Mouse (Mus musculus): ENCODE data around the gene Olfr504. TPM values are rescaled to one million over a fixed set of nuclear protein-coding genes. Genes with fewer than 3 reads are reported as not detected.

Olfr504 gene
- polyA plus RNA-seq (2012; rRNA removed) = not detected in 2 replicates

DNA sequence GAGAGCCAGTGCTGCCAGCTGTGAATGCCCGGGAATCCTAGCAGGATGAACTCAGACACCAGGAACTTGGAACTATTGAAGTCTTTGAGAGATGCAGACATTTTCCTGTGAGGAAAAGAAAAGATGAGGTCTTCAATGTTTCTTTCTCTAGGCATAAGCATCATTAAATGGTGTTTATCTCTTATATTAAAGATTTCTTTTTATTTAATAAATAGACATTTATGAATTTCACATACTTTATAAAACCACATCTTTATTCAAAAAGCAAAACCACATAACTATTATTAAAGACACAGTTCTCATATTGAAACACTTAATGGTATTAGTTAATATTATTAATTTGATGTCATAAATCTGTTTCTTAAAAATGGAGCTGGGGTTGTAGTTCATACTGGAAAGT is at the start of gene Olfr504:
Olfr504 (minus strand) TSS at position 101 of the 400 bp plus-strand sequence.

DNA sequence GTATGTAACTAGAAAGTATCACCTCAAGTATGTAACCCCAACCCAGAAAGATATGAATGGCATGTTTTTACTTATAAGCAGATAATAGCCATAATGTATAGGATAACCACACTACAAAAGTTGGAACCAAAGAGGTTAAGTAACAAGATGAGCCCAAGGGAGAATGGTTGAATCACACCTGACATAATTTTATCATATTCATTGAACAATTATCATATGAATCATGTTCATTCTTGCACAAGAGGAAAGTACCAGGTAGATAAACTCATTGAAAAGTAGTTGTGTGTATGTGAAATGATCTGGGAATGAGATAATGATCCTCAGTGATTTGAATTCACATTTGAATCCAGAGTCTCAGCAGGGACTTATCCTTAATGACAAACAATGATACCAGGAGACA is 44.9 kb upstream of the Olfr504 start, which contains the start of gene Olfr506:
Olfr506 (plus strand) TSS at position 301 of the 400 bp plus-strand sequence.

DNA sequence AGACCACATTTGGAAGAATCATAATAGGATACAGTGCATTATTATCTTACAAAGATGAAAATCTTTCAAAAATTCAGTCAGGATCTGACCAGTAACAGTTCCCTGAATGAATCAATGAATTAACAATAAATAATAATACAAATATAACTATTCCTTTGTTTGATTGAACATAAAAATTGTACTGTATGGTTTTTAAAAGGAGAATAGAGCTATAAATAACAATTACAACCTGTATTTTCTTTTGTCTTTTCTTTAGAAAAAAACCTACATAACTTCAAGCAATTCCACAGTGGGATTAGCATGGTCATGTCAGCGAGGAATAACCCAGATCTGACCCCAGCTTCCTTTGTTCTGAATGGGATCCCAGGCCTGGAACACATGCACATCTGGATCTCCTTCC is 21.4 kb downstream of the Olfr504 start, which contains the start of gene Olfr503:
Olfr503 (plus strand) TSS at position 301 of the 400 bp plus-strand sequence.

DNA sequence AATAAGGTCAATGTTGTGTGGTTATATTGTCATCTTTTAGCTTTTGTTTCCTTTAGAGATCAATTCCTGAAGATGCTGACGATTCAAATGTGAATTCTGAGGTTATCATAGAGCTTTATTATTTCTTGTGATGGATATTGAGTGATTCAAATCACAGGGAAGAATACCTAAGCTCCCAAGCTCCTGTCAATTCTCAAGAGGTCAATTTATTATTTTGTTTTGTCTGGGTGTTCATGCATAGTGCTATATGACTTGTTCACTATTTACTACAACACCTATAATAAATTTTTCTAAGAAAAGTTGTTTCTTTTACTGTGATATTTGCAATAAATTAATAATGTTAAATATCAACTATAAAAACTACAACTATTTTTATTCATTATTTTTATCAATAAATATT is 40.6 kb downstream of the Olfr504 start, which contains the start of gene Olfr502:
Olfr502 (minus strand) TSS at position 101 of the 400 bp plus-strand sequence.

Other genes starting within 250 kb of the Olfr504 start
- not detected in 2 replicates for gene Olfr492, start 242.1 kb downstream of the Olfr504 start, polyA plus RNA-seq (2012; rRNA removed)
- gene Olfr493, start 218.8 kb downstream of the Olfr504 start, polyA plus RNA-seq (2012; rRNA removed) = not detected in 2 replicates
- gene Olfr494, start 200.5 kb downstream of the Olfr504 start, polyA plus RNA-seq (2012; rRNA removed) = not detected in 2 replicates
- not detected in 2 replicates for gene Olfr495, start 172.6 kb downstream of the Olfr504 start, polyA plus RNA-seq (2012; rRNA removed)
- not detected in 2 replicates for gene Olfr497, start 145.4 kb downstream of the Olfr504 start, polyA plus RNA-seq (2012; rRNA removed)
- gene Olfr498, start 100.5 kb downstream of the Olfr504 start, polyA plus RNA-seq (2012; rRNA removed) = not detected in 2 replicates
- gene Olfr502, start 40.7 kb downstream of the Olfr504 start, polyA plus RNA-seq (2012; rRNA removed) = not detected in 2 replicates
- not detected in 2 replicates for gene Olfr503, start 21.3 kb downstream of the Olfr504 start, polyA plus RNA-seq (2012; rRNA removed)
- gene Olfr506, start 45.0 kb upstream of the Olfr504 start, polyA plus RNA-seq (2012; rRNA removed) = not detected in 2 replicates
- gene Olfr507, start 56.0 kb upstream of the Olfr504 start, polyA plus RNA-seq (2012; rRNA removed) = not detected in 2 replicates
- not detected in 2 replicates for gene Olfr508, start 64.2 kb upstream of the Olfr504 start, polyA plus RNA-seq (2012; rRNA removed)
- gene Olfr509, start 86.1 kb upstream of the Olfr504 start, polyA plus RNA-seq (2012; rRNA removed) = not detected in 2 replicates
- gene Olfr510, start 100.6 kb upstream of the Olfr504 start, polyA plus RNA-seq (2012; rRNA removed) = not detected in 2 replicates
- gene Olfr512, start 147.5 kb upstream of the Olfr504 start, polyA plus RNA-seq (2012; rRNA removed) = not detected in 2 replicates
- not detected in 2 replicates for gene Olfr513, start 185.2 kb upstream of the Olfr504 start, polyA plus RNA-seq (2012; rRNA removed)